Mouse (Mus musculus): ENCODE results near the gene Stxbp4. TPM values are rescaled to one million over a fixed set of nuclear protein-coding genes. Genes with fewer than 3 reads are reported as not detected.

Gene Stxbp4
- total and polyA plus RNA-seq, 2 experiments from 2014 or later, result 8.1 to 10.5 TPM

GRCm38 (mm10) chr11:90665161-90665560 is 27.3 kb upstream of the Stxbp4 start:
- no peak overlapping the region for H3K4me3 ChIP-seq (ENCODE audit: low read depth, low read length)
- ATAC-seq (peak; percentile 77), DNase-seq (peak; percentile 49)
- TF ChIP-seq CTCF (IDR thresholded peaks at IDR 0.05; ENCODE audit: low read depth), result no peak
- H3K4me2 ChIP-seq (ENCODE audit: low read depth), result no peak overlapping the region
- no peak overlapping the region for H3K9ac ChIP-seq
- no peaks in the 10 kb centered on the region for H3K27me3 ChIP-seq (ENCODE audit: insufficient read depth, low read length)
- 6% methylated on average over 6 of the region's 6 CpGs for WGBS
- H3K36me3 ChIP-seq (ENCODE audit: insufficient read depth), result no peaks in the 10 kb centered on the region
- no peaks in the 10 kb centered on the region for H3K4me1 ChIP-seq (ENCODE audit: insufficient read depth)
- peak overlapping the region; percentile 5; the same call in 1 of the 2 replicates for H3K27ac ChIP-seq (ENCODE audit: low read depth, low read length)
- no peaks in the 10 kb centered on the region for H3K9me3 ChIP-seq (ENCODE audit: low read length)

- DNase-seq, result no peak
- peak overlapping the region; percentile 4; the same call in 1 of the 2 replicates for H3K27ac ChIP-seq (ENCODE audit: low read depth, low read length)
- H3K27me3 ChIP-seq (ENCODE audit: insufficient read depth, low read length), result no peaks in the 10 kb centered on the region
- no peak overlapping the region for H3K4me2 ChIP-seq (ENCODE audit: low read depth)
- H3K4me1 ChIP-seq (ENCODE audit: insufficient read depth), result no peaks in the 10 kb centered on the region
- no peaks in the 10 kb centered on the region for H3K9me3 ChIP-seq (ENCODE audit: low read length)
- no peak overlapping the region for H3K4me3 ChIP-seq (ENCODE audit: low read depth, low read length)
- no peak overlapping the region for H3K9ac ChIP-seq
- TF ChIP-seq CTCF (IDR thresholded peaks at IDR 0.05; ENCODE audit: low read depth), result no peak
- H3K36me3 ChIP-seq (ENCODE audit: insufficient read depth), result no peaks in the 10 kb centered on the region
- 21% methylated on average over 8 of the region's 8 CpGs for WGBS
- no peak for ATAC-seq
Measured at GRCm38 (mm10) chr11:90664345-90664986, 26.6 kb upstream of the Stxbp4 start.

GRCm38 (mm10) chr11:90663618-90664297 is 25.9 kb upstream of the Stxbp4 start:
- Histone ChIP-seq H3K36me3 (ENCODE audit: insufficient read depth) (no peaks in the 10 kb centered on the region), H3K4me3 (ENCODE audit: low read depth, low read length) (no peak overlapping the region), H3K4me2 (ENCODE audit: low read depth) (no peak overlapping the region), H3K9ac (no peak overlapping the region), H3K27me3 (ENCODE audit: insufficient read depth, low read length) (no peaks in the 10 kb centered on the region), H3K9me3 (ENCODE audit: low read length) (no peaks in the 10 kb centered on the region), H3K27ac (ENCODE audit: low read depth, low read length) (no peak overlapping the region), H3K4me1 (ENCODE audit: insufficient read depth) (no peaks in the 10 kb centered on the region)
- no peak; the same call in 1 of the 2 replicates for ATAC-seq
- 11% methylated on average over 5 of the region's 5 CpGs for WGBS
- no peak for TF ChIP-seq CTCF (IDR thresholded peaks at IDR 0.05; ENCODE audit: low read depth)
- DNase-seq, result no peak

- Histone ChIP-seq H3K9ac (no peak overlapping the region), H3K36me3 (ENCODE audit: insufficient read depth) (no peaks in the 10 kb centered on the region), H3K4me3 (ENCODE audit: low read depth, low read length) (no peak overlapping the region), H3K9me3 (ENCODE audit: low read length) (no peaks in the 10 kb centered on the region), H3K4me1 (ENCODE audit: insufficient read depth) (no peaks in the 10 kb centered on the region), H3K27me3 (ENCODE audit: insufficient read depth, low read length) (no peaks in the 10 kb centered on the region), H3K27ac (ENCODE audit: low read depth, low read length) (no peak overlapping the region), H3K4me2 (ENCODE audit: low read depth) (no peak overlapping the region)
- 83% methylated on average over 3 of the region's 3 CpGs for WGBS
- no peak for TF ChIP-seq CTCF (IDR thresholded peaks at IDR 0.05; ENCODE audit: low read depth)
- no peak for DNase-seq
- ATAC-seq, result no peak
Measured at GRCm38 (mm10) chr11:90663052-90663451, 25.2 kb upstream of the Stxbp4 start.

- Histone ChIP-seq H3K4me3 (ENCODE audit: low read depth, low read length) (no peak overlapping the region), H3K9me3 (ENCODE audit: low read length) (no peaks in the 10 kb centered on the region), H3K27ac (ENCODE audit: low read depth, low read length) (no peak overlapping the region), H3K27me3 (ENCODE audit: insufficient read depth, low read length) (no peaks in the 10 kb centered on the region), H3K4me1 (ENCODE audit: insufficient read depth) (no peaks in the 10 kb centered on the region), H3K9ac (no peak overlapping the region), H3K4me2 (ENCODE audit: low read depth) (no peak overlapping the region), H3K36me3 (ENCODE audit: insufficient read depth) (no peaks in the 10 kb centered on the region)
- 88% methylated on average over 4 of the region's 4 CpGs for WGBS
- DNase-seq, result no peak
- ATAC-seq, result no peak
- no peak for TF ChIP-seq CTCF (IDR thresholded peaks at IDR 0.05; ENCODE audit: low read depth)
Measured at GRCm38 (mm10) chr11:90660662-90661061, 22.8 kb upstream of the Stxbp4 start.

GRCm38 (mm10) chr11:90657527-90657926 is 19.6 kb upstream of the Stxbp4 start:
- no peaks in the 10 kb centered on the region for H3K4me1 ChIP-seq (ENCODE audit: insufficient read depth)
- ATAC-seq (no peak), DNase-seq (no peak)
- H3K4me3 ChIP-seq (ENCODE audit: low read depth, low read length), result no peak overlapping the region
- no peak overlapping the region for H3K4me2 ChIP-seq (ENCODE audit: low read depth)
- WGBS, result 93% methylated on average over 12 of the region's 12 CpGs
- no peak for TF ChIP-seq CTCF (IDR thresholded peaks at IDR 0.05; ENCODE audit: low read depth)
- no peaks in the 10 kb centered on the region for H3K27me3 ChIP-seq (ENCODE audit: insufficient read depth, low read length)
- no peaks in the 10 kb centered on the region for H3K36me3 ChIP-seq (ENCODE audit: insufficient read depth)
- H3K9me3 ChIP-seq (ENCODE audit: low read length), result no peaks in the 10 kb centered on the region
- H3K9ac ChIP-seq, result no peak overlapping the region
- no peak overlapping the region for H3K27ac ChIP-seq (ENCODE audit: low read depth, low read length)

- DNase-seq (no peak), ATAC-seq (no peak)
- Histone ChIP-seq H3K27me3 (ENCODE audit: insufficient read depth, low read length) (no peaks in the 10 kb centered on the region), H3K4me3 (ENCODE audit: low read depth, low read length) (no peak overlapping the region), H3K4me2 (ENCODE audit: low read depth) (no peak overlapping the region), H3K36me3 (ENCODE audit: insufficient read depth) (peaks cover 9% of the 10 kb centered on the region), H3K9ac (no peak overlapping the region), H3K9me3 (ENCODE audit: low read length) (no peaks in the 10 kb centered on the region), H3K27ac (ENCODE audit: low read depth, low read length) (no peak overlapping the region), H3K4me1 (ENCODE audit: insufficient read depth) (no peaks in the 10 kb centered on the region)
- WGBS, result 95% methylated on average over 4 of the region's 4 CpGs
- no peak for TF ChIP-seq CTCF (IDR thresholded peaks at IDR 0.05; ENCODE audit: low read depth)
Measured at GRCm38 (mm10) chr11:90652603-90653002, 14.7 kb upstream of the Stxbp4 start.

Data from forebrain, postnatal 0 days (tissue).